Mouse (Mus musculus) ES-Bruce4 (cell line): ENCODE data around the gene Cckar. TPM values are rescaled to one million over a fixed set of nuclear protein-coding genes. Genes with fewer than 3 reads are reported as not detected.

ENCODE experiments used
- H3K27ac ChIP-seq: 2 replicates; pipeline ENCODE4 v1.5.1; 2012; ENCODE audit warnings: low read length, inconsistent platforms; ENCODE audit not compliant: insufficient read depth
- H3K27me3 ChIP-seq: 2 replicates; pipeline ENCODE4 v1.6.1; 2012; ENCODE audit warnings: mild to moderate bottlenecking, low read length, inconsistent platforms; ENCODE audit not compliant: control insufficient read depth, poor library complexity, insufficient read depth, severe bottlenecking
- H3K36me3 ChIP-seq: 2 replicates; pipeline ENCODE4 v1.6.1; 2012; ENCODE audit warnings: inconsistent platforms, mild to moderate bottlenecking, low read length, moderate library complexity; ENCODE audit not compliant: control insufficient read depth, poor library complexity, insufficient read depth, severe bottlenecking
- H3K4me1 ChIP-seq: one replicate; pipeline ENCODE4 v1.8.1; 2011; ENCODE audit warnings: low read length; ENCODE audit not compliant: control insufficient read depth, insufficient read depth
- H3K4me3 ChIP-seq: 2 replicates; pipeline ENCODE4 v1.5.1; 2011; ENCODE audit warnings: low read depth, mild to moderate bottlenecking, low read length
- H3K9ac ChIP-seq: 2 replicates; pipeline ENCODE4 v1.6.1; 2012; ENCODE audit warnings: low read depth, mild to moderate bottlenecking, inconsistent platforms; ENCODE audit not compliant: poor library complexity, severe bottlenecking
- H3K9me3 ChIP-seq: replicated peaks from 2 replicates; pipeline ENCODE4 v1.6.1; 2012; ENCODE audit warnings: mild to moderate bottlenecking, low read length, inconsistent platforms; ENCODE audit not compliant: control insufficient read depth, poor library complexity, insufficient read depth, severe bottlenecking
- CTCF ChIP-seq: IDR thresholded peaks from one replicate; pipeline ENCODE4 v1.8.1; 2011; ENCODE audit warnings: low read depth, low read length
- EP300 ChIP-seq: IDR thresholded peaks from 2 replicates; pipeline ENCODE4 v1.6.1; 2011; ENCODE audit warnings: low read depth, low read length; ENCODE audit not compliant: insufficient read depth
- POLR2A ChIP-seq: IDR thresholded peaks from one replicate; pipeline ENCODE4 v1.8.1; 2011; ENCODE audit warnings: low read length; ENCODE audit not compliant: insufficient read depth
- polyA plus RNA-seq: library from polyadenylated mRNA; stranded (reverse); fragments of >200 nt; gene quantifications from 2 replicates; pipeline ENCODE4 v1.2.4, GENCODE M21; 2011; ENCODE audit warnings: low read depth; ENCODE audit not compliant: missing spikeins, insufficient read depth, insufficient read length

Gene Cckar
- polyA plus RNA-seq, 1 experiment = not detected

DNA sequence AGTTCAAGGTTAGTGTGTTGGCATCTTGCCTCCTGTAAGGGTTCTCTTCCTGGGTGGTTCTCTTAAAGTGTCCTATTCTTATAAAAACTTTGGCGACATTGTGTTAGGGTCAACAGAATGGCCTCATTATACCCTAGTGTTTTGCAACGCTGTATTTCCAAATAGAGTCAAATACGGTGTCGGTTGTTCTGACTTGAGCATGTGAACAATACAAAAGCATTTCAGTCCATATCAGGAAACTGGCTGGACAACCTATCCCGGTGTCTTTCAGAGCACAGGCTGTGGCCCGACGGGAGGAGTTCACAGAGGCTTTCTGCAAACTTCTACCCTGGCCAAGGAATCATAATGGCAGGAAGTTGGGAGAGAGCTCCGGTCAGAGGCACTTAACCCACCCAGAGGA lies 15.4 kb downstream of the Cckar start:
- H3K36me3 ChIP-seq = no peaks in the 10 kb centered on the region
- no peak overlapping the region for H3K27ac ChIP-seq
- H3K9ac ChIP-seq = no peak overlapping the region
- no peaks in the 10 kb centered on the region for H3K4me1 ChIP-seq
- H3K9me3 ChIP-seq = no peaks in the 10 kb centered on the region; the same call in none of the 2 replicates
- no peak overlapping the region for H3K4me3 ChIP-seq
- TF ChIP-seq CTCF = no peak
- no peak for TF ChIP-seq EP300
- TF ChIP-seq POLR2A = no peak
- no peaks in the 10 kb centered on the region for H3K27me3 ChIP-seq

DNA sequence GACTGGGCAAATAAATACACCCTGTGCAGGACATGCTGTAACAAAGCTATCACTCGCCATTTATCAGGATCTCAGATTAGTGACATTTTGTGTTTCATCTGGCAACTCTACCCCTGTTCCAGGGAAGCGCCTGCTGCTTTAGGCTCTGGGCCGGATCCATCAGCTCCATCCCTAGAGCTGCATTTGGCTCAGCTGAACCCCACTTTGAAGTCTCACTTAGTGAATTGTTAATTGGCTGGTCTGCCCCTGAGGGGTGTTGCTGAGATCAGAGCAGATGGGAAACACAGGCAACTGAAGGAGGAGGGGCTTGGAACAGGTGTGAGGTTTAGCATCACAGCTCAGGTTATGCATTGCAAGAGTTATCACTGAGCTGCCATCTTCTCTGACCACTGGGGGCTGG lies 15.9 kb downstream of the Cckar start:
- Histone ChIP-seq H3K9ac (no peak overlapping the region), H3K4me1 (no peaks in the 10 kb centered on the region), H3K27ac (no peak overlapping the region), H3K4me3 (no peak overlapping the region), H3K36me3 (no peaks in the 10 kb centered on the region), H3K9me3 (no peaks in the 10 kb centered on the region; the same call in none of the 2 replicates), H3K27me3 (no peaks in the 10 kb centered on the region)
- TF ChIP-seq CTCF (no peak), EP300 (no peak), POLR2A (no peak)

DNA sequence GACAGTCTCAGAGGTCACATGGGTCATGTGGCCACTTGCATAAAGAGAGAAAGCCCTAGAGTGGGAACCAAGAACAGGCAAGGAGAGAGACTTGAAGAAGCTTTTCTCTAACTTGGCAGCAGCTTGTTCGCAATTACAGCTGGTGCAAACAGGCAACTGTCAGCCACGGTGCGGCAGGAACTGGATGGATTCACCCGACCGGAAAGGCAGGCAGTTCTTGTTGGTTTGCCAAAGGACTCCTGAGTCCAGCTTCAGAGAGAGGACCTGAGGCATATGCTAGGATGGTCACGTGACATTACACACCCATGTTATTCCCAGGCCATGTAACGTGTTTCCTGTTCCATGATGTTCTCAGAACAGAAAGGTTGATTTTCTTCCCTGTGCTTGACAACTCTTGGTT lies 19.2 kb downstream of the Cckar start:
- Histone ChIP-seq H3K27ac (no peak overlapping the region), H3K9ac (no peak overlapping the region), H3K9me3 (no peaks in the 10 kb centered on the region; the same call in none of the 2 replicates), H3K4me3 (no peak overlapping the region), H3K27me3 (no peaks in the 10 kb centered on the region), H3K4me1 (no peaks in the 10 kb centered on the region), H3K36me3 (no peaks in the 10 kb centered on the region)
- TF ChIP-seq POLR2A (no peak), EP300 (no peak), CTCF (no peak)

DNA sequence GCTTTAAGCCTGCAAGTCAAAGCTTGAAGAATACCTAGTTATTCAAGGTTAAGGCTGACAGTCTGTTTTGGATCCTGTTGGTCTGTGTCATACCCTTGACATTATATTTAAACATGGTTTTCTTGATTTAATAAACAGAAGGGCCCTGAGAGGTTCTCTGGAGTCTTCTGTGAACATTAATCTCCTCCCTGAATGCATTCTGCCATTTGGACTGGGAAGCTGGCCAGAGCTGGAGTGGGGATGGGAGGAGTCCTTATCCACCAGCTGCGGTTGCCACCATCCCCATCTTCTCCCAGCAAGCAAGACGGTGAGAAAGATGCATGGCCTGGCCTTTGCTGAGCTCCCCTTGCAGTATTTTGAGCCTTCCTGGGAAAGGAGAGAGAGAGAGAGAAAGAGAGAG lies 21.1 kb downstream of the Cckar start:
- Histone ChIP-seq H3K27me3 (no peaks in the 10 kb centered on the region), H3K27ac (no peak overlapping the region)
- TF ChIP-seq CTCF (no peak), EP300 (no peak), POLR2A (no peak)

DNA sequence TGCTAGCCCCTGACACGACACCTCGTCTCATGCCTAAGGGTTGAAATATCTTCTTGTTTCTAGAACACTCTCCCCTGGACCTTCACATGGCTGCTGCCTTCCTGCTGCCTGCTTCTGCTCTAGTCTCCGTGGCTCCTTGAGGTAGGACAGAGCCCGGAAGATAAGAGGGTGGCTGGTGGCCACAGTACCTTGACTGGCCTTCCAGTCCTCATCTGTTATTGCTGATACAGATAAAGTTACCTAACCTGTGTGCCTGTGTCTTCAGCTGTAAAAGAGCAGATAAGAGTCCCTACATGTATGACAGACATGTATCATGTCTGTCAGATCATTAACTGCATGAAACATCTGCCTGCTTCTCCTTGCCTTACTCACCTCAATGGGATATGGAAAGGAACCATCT lies 21.9 kb downstream of the Cckar start:
- no peak for TF ChIP-seq CTCF
- no peak for TF ChIP-seq POLR2A
- no peak for TF ChIP-seq EP300
- H3K9ac ChIP-seq = no peak overlapping the region
- H3K4me3 ChIP-seq = no peak overlapping the region
- no peaks in the 10 kb centered on the region for H3K27me3 ChIP-seq
- no peaks in the 10 kb centered on the region for H3K36me3 ChIP-seq
- no peaks in the 10 kb centered on the region for H3K9me3 ChIP-seq
- H3K27ac ChIP-seq = no peak overlapping the region
- H3K4me1 ChIP-seq = no peaks in the 10 kb centered on the region

More for the DNA sequence above, 21.1 kb downstream of the Cckar start:
- no peaks in the 10 kb centered on the region for H3K36me3 ChIP-seq
- no peak overlapping the region for H3K9ac ChIP-seq
- H3K4me1 ChIP-seq = no peaks in the 10 kb centered on the region
- H3K9me3 ChIP-seq = no peaks in the 10 kb centered on the region
- H3K4me3 ChIP-seq = no peak overlapping the region

DNA sequence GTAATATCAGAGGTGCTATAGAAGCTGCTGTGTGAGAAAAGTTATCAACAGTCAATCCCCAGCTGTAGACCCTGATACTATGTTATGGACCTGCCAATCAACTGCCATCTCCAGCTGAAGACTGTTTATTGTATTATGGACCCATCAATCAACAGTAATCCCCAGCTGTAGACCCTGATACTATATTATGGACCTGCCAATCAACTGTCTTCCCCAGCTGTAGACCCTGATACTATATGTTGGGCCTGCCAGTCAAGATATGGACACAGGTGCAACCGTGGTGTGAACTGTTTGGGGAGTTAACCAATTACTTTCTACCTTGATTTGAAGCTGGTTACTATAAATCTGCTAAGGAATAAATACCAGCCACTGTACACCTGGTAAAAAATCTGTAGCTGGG lies 23.1 kb downstream of the Cckar start:
- Histone ChIP-seq H3K9ac (no peak overlapping the region), H3K4me1 (no peaks in the 10 kb centered on the region), H3K9me3 (no peaks in the 10 kb centered on the region), H3K36me3 (no peaks in the 10 kb centered on the region), H3K27me3 (no peaks in the 10 kb centered on the region), H3K27ac (no peak overlapping the region), H3K4me3 (no peak overlapping the region)
- no peak for TF ChIP-seq POLR2A
- TF ChIP-seq EP300 = no peak
